Mouse (Mus musculus): Measurements from ENCODE around the gene Fbxo7. TPM values are rescaled to one million over a fixed set of nuclear protein-coding genes. Genes with fewer than 3 reads are reported as not detected.
A peak's percentile ranks its signal among the peaks of the same experiment; 100 is the strongest.

Gene Fbxo7
- total RNA-seq, 2 experiments from 2014 or later = 16.2 to 16.6 TPM

DNA sequence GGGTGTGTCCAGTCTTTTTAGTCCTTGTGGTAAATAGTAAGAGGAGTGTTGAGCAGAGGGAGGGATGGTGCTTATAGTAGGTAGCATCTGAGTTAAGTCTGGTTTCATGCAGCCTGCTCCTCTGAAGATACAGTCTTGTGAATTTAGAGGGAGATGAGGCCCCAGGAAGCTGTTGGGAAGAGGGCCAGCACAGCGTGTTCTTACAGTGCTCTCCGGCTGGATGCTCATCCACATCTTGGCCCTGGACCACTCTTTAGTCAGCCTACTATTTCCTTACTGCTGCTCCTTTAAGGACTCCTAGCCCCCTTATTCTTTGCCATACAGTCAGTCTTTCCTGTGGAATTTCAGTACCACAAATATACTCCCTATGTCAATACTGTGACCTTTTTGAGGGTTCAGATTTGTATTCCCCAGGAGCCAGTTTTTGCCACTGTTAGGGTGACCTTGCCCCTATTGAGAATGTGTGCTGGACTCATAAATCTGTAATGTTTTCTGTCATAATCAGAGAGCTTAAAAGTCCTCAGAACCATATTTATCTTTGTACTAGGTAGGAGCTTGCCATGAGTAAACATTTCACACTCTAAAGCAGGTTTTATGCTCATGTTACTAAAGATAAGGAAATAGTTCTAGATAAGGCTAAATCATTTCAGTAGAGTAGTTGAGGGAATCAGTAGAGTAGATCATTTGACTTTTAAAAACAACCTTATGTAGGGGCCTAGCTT lies 12.4 kb downstream of the Fbxo7 start:
- intact Hi-C loops (cut with DNase I) = no loop called here
- peak; percentile 14 for DNase-seq

- intact Hi-C loops (cut with DNase I) = no loop called here
Measured at GRCm38 (mm10) chr10:86043651-86044050, 21.9 kb downstream of the Fbxo7 start.

DNA sequence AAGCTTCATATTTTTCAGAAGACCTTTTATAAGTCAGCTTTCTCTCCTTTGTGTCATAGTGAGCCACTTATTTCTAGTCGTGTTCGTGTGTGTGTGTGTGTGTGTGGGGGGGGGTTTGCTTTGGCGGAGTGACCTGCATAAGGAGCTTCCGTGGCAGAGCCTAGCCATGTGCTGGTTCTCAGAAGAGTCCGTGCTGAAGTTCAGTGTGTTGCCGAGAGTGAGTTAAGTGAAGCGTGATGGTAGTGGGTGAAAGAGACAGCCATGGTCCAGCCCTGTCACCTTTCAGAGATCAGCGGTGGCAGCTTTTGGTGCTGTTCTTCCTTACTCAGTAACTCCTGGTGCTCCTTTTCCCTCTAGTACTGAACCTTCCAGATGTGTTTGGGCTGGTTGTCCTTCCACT lies 22.3 kb downstream of the Fbxo7 start:
- intact Hi-C loops (cut with DNase I) = no loop called here
- DNase-seq = no peak

More at GRCm38 (mm10) chr10:86043651-86044050, 21.9 kb downstream of the Fbxo7 start:
- peak; percentile 26 for DNase-seq

- intact Hi-C loops (cut with DNase I) = no loop called here
- no peak for DNase-seq
Measured at GRCm38 (mm10) chr10:86046371-86046770, 24.6 kb downstream of the Fbxo7 start.

DNA sequence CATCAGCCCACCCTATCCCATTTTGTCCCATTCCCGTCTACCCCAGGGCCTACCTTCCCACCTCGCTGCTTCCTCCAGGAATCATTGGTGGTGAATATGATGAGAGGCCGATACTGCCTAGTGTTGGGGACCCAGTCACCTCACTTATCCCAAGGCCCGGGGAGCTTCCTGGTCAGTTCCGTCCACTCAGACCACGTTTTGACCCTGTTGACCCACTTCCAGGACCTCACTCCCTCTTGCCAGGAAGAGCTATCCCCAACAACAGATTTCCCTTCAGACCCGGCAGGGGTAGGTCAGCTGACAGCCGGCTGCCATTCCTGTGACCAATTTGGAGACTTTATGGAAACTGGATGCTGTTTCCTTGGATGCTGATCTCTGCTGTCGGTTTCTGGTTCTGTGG lies 26.0 kb downstream of the Fbxo7 start:
- no peak for DNase-seq
- intact Hi-C loops (cut with DNase I) = no loop called here

DNA sequence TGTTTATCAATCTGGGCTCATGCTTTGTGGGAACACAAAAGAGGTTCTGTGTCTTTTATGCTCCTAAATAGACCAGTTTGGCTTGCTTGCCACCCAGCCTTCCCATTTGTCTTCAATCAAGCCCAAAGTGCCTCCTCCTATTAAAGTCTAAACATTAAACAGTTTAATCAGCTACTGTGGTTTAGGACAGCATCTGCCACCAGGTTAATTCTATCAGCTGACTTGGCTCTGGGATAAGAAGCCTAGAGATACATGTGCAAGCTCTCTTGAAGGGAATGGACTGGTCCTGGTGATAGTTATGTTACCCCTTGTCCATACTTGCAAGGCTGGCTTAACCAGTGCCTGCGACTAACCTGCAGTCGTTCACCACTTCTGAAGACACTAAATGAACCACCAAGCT lies 28.8 kb downstream of the Fbxo7 start:
- DNase-seq = no peak
- intact Hi-C loops (cut with DNase I) = no loop called here

GRCm38 (mm10) chr10:86052818-86053522 lies 31.2 kb downstream of the Fbxo7 start:
- intact Hi-C loops (cut with DNase I) = no loop called here
- no peak for DNase-seq

- no peak for DNase-seq
- intact Hi-C loops (cut with DNase I) = no loop called here
Measured at GRCm38 (mm10) chr10:86056297-86056903, 34.6 kb downstream of the Fbxo7 start.

DNA sequence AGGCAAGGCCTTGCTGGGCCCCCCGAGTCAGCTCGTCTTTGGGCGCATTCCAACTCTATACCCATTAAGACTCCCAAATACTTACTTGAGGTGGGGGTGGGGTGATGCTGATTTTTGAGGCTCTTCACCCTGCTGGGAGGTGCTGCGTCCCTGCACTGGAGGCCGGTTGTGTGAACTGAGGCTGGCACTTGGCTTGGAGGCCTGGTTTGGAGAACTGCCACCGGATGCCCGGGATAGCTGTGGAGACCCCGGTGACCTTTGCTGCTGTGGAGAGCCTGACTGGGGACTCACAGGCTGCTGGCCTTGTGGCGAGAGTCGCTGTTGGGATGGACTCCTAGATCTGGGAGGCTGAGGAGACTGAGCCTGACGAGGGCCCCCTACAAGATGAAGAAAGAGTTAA lies 35.5 kb downstream of the Fbxo7 start:
- intact Hi-C loops (cut with DNase I) = no loop called here
- DNase-seq = no peak

DNA sequence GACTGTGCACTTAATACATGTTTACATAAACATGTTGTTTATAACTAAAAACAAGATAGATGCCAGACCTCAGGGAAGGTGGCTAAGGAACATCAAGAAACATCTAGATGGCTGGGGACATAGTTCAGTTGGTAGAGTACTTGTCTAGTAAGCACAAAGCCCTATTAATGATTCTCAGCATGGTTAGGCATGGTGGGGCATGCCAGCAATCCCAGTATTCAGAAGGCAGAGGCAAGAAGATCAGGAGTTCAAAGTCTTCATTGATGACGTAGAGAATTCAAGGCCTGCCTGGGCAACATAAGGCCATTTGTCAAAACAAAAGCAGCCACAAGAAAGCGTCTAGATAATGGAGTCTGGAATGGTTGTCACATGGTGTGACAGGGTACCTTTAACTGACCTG lies 35.9 kb downstream of the Fbxo7 start:
- intact Hi-C loops (cut with DNase I) = no loop called here
- DNase-seq = no peak

- intact Hi-C loops (cut with DNase I) = loop anchor here (5.0 kb wide), 1 partner anchor 392 kb away; no protein-coding TSS in a partner anchor
- no peak for DNase-seq
Measured at GRCm38 (mm10) chr10:86060267-86060666, 38.5 kb downstream of the Fbxo7 start.

DNA sequence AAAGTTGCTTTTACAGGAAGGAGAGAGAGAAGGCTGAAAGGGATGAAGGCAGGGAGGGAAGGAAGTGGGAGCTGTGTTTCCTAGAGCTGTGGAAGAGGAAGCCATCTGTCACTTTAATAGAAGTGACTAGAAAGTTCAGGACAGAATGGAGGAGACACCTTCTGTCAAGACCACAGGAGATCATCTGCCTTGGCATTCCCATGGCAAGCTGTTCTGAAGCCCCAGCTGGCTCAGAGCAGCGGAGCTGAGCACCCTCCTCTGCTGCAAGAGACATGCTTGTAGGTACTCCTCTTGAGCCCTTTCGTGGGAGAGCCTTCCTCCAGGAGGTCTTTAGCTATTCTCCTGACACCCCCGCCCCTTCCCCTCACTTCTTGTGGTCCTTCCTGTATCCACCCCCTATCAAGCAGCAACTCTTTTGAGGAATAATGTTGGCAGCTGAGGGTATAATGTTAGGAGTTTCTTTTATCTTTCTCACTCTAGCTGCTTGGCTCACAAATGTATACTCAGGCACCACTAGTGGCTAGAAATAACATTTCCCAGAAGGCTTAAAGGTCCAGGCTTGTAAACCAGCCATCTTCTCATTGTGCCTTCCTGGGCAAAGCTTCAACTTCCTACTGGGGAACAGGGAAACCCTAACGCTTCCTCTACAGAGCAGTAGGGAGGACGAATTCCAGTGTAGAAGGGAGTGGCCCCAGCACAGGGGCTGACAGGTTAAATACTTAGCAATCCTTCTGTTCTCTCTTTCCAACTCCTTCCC lies 40.7 kb downstream of the Fbxo7 start:
- DNase-seq = no peak
- intact Hi-C loops (cut with DNase I) = loop anchor here (5.0 kb wide), 1 partner anchor 390 kb away; no protein-coding TSS in a partner anchor

DNA sequence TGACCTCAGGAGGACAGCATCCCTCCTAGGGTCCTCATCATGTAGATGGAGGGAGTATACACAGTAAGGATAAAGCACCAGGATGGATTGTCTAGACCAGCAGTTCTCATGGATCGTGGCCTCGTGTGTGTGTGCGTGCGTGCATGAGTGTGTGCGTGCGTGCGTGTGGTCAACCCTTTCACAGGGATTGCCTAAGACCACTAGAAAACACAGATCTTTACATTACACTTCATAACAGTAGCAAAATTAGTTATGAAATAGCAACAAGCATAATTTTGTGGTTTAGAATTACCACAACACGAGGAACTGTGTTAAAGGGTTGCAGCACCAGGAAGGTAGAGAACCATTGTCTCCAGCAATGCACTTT lies 41.2 kb downstream of the Fbxo7 start:
- intact Hi-C loops (cut with DNase I) = loop anchor here (5.0 kb wide), 1 partner anchor 389 kb away; no protein-coding TSS in a partner anchor

DNA sequence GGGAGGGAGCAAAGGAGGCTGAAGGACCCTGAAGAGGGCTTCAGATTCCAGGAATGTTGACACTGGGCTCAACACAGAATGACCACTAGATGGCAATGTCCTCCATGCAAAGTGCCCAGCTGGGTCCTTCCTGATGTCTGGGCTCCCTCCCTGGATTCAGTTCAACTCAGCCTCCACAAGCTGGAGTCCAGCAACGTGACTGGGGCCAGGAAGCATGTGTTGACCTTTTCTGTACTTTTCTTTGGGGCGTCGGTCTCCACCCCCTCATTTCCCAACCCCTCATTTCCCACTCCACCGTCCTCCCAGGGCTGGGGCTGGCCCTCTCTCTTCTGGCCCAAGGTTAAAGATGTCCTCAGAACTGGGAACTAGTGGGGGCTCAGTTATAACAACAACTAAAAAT lies 43.2 kb downstream of the Fbxo7 start:
- intact Hi-C loops (cut with DNase I) = loop anchor here (2.0 to 5.0 kb wide), 4 partner anchors 236 to 398 kb away; partner anchors contain the start of gene Timp3
- DNase-seq = peak; percentile 79

More for the DNA sequence above, 41.2 kb downstream of the Fbxo7 start:
- no peak for DNase-seq

DNA sequence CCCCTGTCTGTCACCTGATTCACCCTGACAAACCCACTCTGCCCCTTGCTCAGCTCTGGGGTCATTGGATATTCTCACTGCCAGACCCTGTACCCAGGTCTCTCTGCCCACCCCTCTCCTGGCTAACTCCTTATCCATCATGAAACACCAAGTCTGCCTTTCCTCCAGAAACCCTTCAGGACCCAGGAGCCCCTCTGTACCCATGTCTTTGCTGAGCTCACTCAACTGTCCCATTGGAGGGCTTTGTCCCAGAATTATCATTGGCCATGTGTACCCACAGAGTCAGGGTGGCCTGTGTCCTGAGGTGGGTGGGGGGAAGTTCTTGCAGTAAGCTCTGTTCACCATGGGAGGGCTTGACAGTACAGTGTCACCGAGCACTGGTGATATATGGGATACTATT lies 43.9 kb downstream of the Fbxo7 start:
- DNase-seq = no peak
- intact Hi-C loops (cut with DNase I) = loop anchor here (2.0 to 5.0 kb wide), 3 partner anchors 235 to 397 kb away; partner anchors contain the start of gene Timp3

DNA sequence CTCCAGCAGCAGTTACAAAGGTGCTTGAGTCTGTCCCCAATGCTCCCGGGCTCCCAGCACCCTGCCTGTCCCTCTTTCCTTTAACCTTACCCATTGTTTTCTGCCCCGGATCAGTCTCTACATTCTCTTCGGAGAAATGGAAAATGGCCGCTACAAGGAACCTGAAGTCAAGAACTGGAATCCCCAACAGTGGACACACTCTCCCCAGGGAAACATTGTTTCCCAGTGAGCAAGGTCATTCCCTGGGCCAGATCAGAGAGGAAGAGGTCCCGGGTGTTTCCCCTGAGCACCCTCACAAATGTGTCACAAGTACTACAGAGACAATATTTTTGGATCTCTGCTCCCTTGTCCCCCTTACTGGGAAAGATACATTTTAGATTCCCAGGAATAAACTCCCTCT lies 44.9 kb downstream of the Fbxo7 start:
- intact Hi-C loops (cut with DNase I) = loop anchor here (5.0 kb wide), 1 partner anchor 316 kb away; no protein-coding TSS in a partner anchor
- no peak for DNase-seq

DNA sequence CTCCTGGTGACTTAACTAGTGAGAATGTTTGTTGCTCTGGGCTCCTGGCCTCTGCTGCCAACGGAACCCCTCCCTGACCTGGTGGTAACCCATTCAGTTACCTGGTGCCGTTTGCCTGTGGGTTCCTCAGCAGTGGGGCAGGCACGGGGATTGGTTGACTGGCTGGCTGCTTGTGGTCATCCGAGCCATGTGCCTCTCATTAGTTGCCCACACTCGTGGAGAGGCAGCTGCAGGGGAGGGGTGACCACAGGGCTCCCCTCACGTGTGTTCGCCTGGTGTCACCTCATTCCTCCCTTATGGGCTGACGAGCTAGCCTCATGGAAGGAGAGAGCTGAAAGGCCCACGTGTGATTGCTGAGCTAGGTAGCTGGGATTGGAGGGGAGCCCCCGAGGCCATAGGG lies 46.1 kb downstream of the Fbxo7 start:
- intact Hi-C loops (cut with DNase I) = loop anchor here (5.0 kb wide), 1 partner anchor 314 kb away; no protein-coding TSS in a partner anchor
- no peak for DNase-seq

GRCm38 (mm10) chr10:86069341-86069740 lies 47.6 kb downstream of the Fbxo7 start:
- DNase-seq = peak; percentile 29

GRCm38 (mm10) chr10:86070751-86071150 lies 49.0 kb downstream of the Fbxo7 start:
- no peak for DNase-seq
- intact Hi-C loops (cut with DNase I) = no loop called here

More at GRCm38 (mm10) chr10:86069341-86069740, 47.6 kb downstream of the Fbxo7 start:
- intact Hi-C loops (cut with DNase I) = loop anchor here (5.0 kb wide), 1 partner anchor 313 kb away; no protein-coding TSS in a partner anchor

GRCm38 (mm10) chr10:86074134-86074533 lies 52.4 kb downstream of the Fbxo7 start:
- intact Hi-C loops (cut with DNase I) = no loop called here
- no peak for DNase-seq
